9 mouse cellular contexts compared by ENCODE assay signal in genomic region chr8:80314826-80315225, GRCm38 (mm10).
DNase-seq lines count a peak whose midpoint lies in the region; ATAC-seq and TF ChIP-seq lines count a peak whose summit lies in the region.
"Had no signal": no experiment of that assay in that cellular context is flagged by ENCODE, and none has a peak within 500 bp of the region (broad histone marks: within the 10 kb centered on the region; RNA-seq: fewer than 3 reads in every experiment).

No protein-coding gene starts in this region.

- 10% methylated on average over 7 of the region's 7 CpGs for WGBS in limb, embryonic 10.5 days
- whole genome bisulfite sequencing in midbrain, embryonic 12.5 days, result 2% methylated on average over 7 of the region's 7 CpGs
- WGBS in thymus, adult 2 months, result 15% methylated on average over 7 of the region's 7 CpGs

- DNase-seq in gastrocnemius, adult 2 months, result no peak
- no peak for DNase-seq in gastrocnemius, adult 18-20 months (ENCODE audit: low spot score)
- DNase-seq in brain, embryonic 14.5 days (ENCODE audit: low read depth), result peak; percentile 84
- peak; percentile 6 for DNase-seq in heart, postnatal 4 days
- peak; percentile 87 for DNase-seq in limb, embryonic 10.5 days (ENCODE audit: low spot score)
- DNase-seq in testis, postnatal 10 days (ENCODE audit: low spot score), result peak; percentile 52
- no peak for DNase-seq in thymus, adult 2 months

- H3K4me1 ChIP-seq in limb, embryonic 10.5 days, result peaks cover 60% of the 10 kb centered on the region
- peaks cover 21% of the 10 kb centered on the region for H3K4me1 ChIP-seq in midbrain, embryonic 12.5 days
- H3K4me1 ChIP-seq in thymus, adult 2 months (replicated peaks; ENCODE audit: control insufficient read depth, insufficient read depth, low read length), result no peaks in the 10 kb centered on the region

- intact Hi-C loops in gastrocnemius, adult 2 months (cut with DNase I), result no loop called here

- H3K36me3 ChIP-seq in limb, embryonic 10.5 days, result no peaks in the 10 kb centered on the region
- no peaks in the 10 kb centered on the region for H3K36me3 ChIP-seq in midbrain, embryonic 12.5 days
- no peaks in the 10 kb centered on the region for H3K36me3 ChIP-seq in thymus, adult 2 months (ENCODE audit: control insufficient read depth, insufficient read depth, low read length)
- H3K36me3 ChIP-seq: G1E had no signal

- peak overlapping the region; percentile 60 for H3K4me3 ChIP-seq in gastrocnemius, adult 2 months
- peak overlapping the region; percentile 28 for H3K4me3 ChIP-seq in limb, embryonic 10.5 days
- peak overlapping the region; percentile 9; the same call in 1 of the 2 replicates for H3K4me3 ChIP-seq in midbrain, embryonic 12.5 days
- no peak overlapping the region for H3K4me3 ChIP-seq in thymus, adult 2 months (ENCODE audit: control insufficient read depth, insufficient read depth, low read length)

- peak; percentile 79 for ATAC-seq in midbrain, embryonic 12.5 days (ENCODE audit: low FRiP score, low read depth)

- no peak overlapping the region for H3K9ac ChIP-seq in midbrain, embryonic 12.5 days (replicated peaks)

- peaks cover 37% of the 10 kb centered on the region for H3K27me3 ChIP-seq in limb, embryonic 10.5 days (ENCODE audit: low read depth, poor library complexity, severe bottlenecking)
- peaks cover 43% of the 10 kb centered on the region for H3K27me3 ChIP-seq in midbrain, embryonic 12.5 days
- H3K27me3 ChIP-seq in thymus, adult 2 months (ENCODE audit: control insufficient read depth, insufficient read depth, low read length), result no peaks in the 10 kb centered on the region

- no peak overlapping the region for H3K27ac ChIP-seq in gastrocnemius, adult 2 months
- H3K27ac ChIP-seq in limb, embryonic 10.5 days, result peak overlapping the region; percentile 72
- peak overlapping the region; percentile 20; the same call in 1 of the 2 replicates for H3K27ac ChIP-seq in midbrain, embryonic 12.5 days (replicated peaks)
- no peak overlapping the region for H3K27ac ChIP-seq in thymus, adult 2 months (ENCODE audit: control insufficient read depth, insufficient read depth, low read length)

- no peaks in the 10 kb centered on the region for H3K9me3 ChIP-seq in limb, embryonic 10.5 days (replicated peaks)
- H3K9me3 ChIP-seq in midbrain, embryonic 12.5 days, result no peaks in the 10 kb centered on the region
- H3K9me3 ChIP-seq: G1E had no signal

- peak overlapping the region; percentile 51 for H3K4me2 ChIP-seq in midbrain, embryonic 12.5 days (replicated peaks)

- TF ChIP-seq CTCF in gastrocnemius, adult 2 months (IDR thresholded peaks at IDR 0.05), result no peak
- no peak for TF ChIP-seq CTCF in brain, embryonic 14.5 days (IDR thresholded peaks at IDR 0.05; ENCODE audit: borderline replicate concordance, extremely low read depth, insufficient read depth, insufficient read length)
- no peak for TF ChIP-seq CTCF in thymus, adult 2 months (IDR thresholded peaks at IDR 0.05; ENCODE audit: borderline replicate concordance, control insufficient read depth, extremely low read depth, insufficient read depth, low read length, poor library complexity)

- TF ChIP-seq POLR2A in brain, embryonic 14.5 days (IDR thresholded peaks at IDR 0.05; ENCODE audit: borderline replicate concordance, extremely low read depth, insufficient read depth, insufficient read length, poor library complexity, severe bottlenecking), result no peak
- TF ChIP-seq POLR2A in thymus, adult 2 months (IDR thresholded peaks at IDR 0.05; ENCODE audit: control insufficient read depth, extremely low read depth, insufficient read depth, low read length, poor library complexity), result no peak

Comparison
In these comparisons a context has a peak if more than half of its experiments do, and no peak if none do; other contexts are left out.
1. DNase-seq: peak in brain, embryonic 14.5 days (single experiment), heart, postnatal 4 days (single experiment), limb, embryonic 10.5 days (single experiment) and testis, postnatal 10 days (single experiment); none in gastrocnemius, adult 2 months (single experiment), gastrocnemius, adult 18-20 months (single experiment) and thymus, adult 2 months (single experiment).
2. H3K27ac ChIP-seq: peak in limb, embryonic 10.5 days (single experiment) and midbrain, embryonic 12.5 days (single experiment); none in gastrocnemius, adult 2 months (single experiment) and thymus, adult 2 months (single experiment).